Mouse (Mus musculus) cerebellum, adult 9-11 months (tissue): Measurements from ENCODE around the gene Rasa2.
"Not testable (repeated sequence)": the region's sequence is repeated elsewhere in the genome, so short reads cannot be mapped to it uniquely, and the experiment has no call there.

Experiments
- DNase-seq: peaks from one replicate; pipeline ENCODE4 v3.0.0; 2022

Rasa2 gene

DNA sequence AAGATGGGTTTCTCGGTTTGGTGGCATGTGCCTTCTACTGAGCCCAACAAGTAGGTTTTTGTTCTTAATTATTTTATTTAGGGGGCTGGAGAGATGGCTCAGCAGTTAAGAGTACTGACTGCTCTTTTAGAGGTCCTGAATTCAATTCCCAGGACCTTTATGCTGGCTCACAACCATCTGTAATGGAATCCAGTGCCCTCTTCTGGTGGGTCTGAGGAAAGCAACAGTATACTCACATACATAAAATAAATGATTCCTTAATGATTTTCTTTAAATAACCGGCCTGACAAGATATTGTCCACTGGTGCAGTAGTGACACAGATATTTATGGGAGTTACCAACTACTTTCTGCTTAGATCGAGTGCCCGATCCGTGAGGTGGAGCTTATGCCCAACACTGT lies 108.3 kb downstream of the Rasa2 start:
- no peak for DNase-seq

DNA sequence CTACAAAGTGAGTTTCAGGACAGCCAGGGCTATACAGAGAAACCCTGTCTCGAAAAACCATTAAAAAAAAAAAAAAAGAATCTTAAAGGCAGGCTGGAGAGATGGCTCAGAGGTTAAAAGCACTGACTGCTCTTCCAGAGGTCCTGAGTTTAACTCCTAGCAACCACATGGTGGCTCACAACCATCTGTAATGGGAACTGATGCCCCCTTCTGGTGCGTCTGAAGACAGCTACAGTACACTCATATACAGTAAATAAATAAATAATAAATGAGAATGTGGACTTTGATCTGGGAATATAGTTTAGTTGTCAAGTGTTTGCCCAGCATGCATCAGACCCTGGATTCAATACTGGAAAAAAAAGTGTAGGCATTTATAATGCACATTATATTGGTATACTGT lies 109.8 kb downstream of the Rasa2 start:
- DNase-seq, result not testable (repeated sequence)

DNA sequence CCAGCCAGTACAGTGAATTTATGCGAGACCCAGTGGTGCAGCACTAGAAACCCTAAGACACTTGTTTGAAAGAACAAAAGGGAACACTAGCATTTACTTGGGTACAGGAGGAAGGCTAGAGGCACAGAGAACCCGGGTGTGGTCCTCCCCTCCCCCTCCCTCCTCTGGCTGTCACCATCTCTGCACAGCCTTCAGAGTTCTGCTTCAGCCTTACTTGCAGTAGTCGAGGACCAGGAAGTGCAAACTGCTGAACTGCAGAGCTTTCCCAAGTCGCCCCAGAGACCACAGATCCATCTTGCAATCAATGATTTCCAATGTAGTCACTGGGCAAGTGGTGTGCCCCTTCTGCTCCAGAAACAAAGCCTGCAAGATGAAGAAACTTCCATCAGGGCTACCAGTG lies 114.0 kb downstream of the Rasa2 start:
- DNase-seq, result no peak

DNA sequence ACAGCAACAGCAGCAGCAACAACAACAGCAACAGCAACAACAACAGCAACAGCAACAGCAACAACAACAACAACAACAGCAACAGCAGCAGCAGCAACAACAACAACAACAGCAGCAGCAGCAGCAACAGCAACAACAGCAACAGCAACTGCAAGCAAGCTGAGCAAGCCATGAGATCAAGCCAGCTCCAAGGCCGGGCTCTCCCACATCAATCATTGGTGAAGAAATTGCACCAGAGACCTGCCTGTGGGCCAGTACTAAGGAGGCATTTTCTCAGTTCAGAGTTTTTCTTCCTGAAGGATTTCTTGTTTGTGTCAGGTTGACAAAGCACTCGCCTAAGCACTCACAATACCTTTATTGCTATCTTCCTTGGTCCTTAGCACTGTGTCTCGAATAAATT lies 114.6 kb downstream of the Rasa2 start:
- no peak for DNase-seq

DNA sequence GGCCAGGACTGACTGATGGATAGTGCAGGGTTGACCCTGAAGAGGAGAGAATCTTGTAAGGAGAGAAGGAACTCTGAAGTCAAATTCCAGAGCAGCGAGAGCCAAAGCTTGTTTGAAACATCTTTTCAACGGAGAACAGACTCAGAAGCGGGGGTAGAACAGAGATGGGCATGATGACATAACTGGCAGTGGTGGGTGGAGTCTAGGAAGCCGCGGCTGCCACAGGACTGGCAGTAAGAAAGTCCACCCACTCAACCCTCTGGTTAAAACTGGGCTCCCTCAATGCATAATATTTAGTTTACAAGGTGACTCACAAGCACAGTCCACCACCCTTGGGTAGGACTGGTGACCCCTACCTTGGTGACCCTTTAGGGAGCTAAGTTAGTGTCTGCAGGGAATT lies 115.7 kb downstream of the Rasa2 start:
- DNase-seq, result no peak

DNA sequence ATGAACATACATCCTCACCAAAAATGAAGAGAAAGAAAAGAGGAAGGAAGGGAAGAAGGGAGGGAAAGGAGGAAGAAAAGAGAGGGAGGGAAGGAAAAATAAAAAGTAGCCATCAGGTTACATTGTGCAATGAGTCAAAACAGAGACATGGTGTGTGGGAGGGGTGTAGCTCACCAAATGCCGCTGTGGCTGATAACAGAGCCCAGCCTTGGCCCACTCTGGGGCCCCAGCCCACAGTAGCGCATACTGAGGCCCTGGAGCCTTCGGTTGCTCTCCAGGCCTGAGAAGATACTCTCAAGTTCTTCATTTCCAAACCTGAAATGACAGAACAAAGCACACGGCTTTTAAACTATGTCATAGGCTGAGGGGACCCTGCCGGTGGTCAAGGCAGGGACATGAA lies 117.1 kb downstream of the Rasa2 start:
- no peak for DNase-seq

DNA sequence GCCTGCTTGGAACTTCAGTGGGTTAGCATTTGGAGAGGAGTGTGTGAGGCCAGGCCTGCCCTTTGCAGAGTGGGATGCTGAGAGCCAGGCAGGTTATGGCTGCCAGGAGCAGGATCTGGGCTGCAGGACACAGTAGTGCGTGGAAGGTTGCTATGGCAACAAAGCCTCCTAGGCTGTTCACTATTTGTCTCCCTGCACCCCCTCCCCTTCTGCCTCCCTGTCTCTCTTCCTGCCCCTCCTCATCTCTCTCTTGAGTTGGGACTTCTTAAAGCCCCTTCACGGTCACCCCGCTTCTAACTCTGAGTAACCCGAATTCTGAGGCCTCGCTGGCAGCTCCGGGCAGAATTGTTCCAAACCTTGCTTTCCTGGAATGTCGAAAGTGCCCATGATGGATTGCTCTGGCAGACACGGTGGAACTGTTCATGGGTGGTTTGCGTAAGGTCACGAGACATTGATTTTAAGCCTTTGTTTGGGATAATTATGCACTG lies 125.4 kb downstream of the Rasa2 start:
- DNase-seq, result no peak

DNA sequence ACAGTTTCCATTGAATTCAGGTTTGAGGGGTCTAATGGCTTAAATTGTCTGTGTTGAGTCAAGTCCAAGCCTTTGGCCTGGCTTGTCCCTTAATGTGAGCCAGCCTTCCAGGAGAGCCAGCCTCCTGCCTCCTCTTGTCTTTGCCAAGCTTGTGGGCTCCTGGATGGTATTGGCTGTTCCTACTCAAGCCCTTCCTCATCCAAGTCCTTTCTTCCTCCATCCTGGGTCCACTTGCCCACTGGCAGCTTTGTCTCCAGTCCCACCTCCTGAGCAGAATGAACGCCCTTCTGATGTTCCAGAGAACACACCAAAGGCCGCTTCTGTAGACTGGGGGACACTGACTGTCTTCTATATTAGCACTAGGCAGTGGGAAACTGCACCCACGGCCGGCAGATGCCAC lies 126.3 kb downstream of the Rasa2 start:
- DNase-seq, result no peak

DNA sequence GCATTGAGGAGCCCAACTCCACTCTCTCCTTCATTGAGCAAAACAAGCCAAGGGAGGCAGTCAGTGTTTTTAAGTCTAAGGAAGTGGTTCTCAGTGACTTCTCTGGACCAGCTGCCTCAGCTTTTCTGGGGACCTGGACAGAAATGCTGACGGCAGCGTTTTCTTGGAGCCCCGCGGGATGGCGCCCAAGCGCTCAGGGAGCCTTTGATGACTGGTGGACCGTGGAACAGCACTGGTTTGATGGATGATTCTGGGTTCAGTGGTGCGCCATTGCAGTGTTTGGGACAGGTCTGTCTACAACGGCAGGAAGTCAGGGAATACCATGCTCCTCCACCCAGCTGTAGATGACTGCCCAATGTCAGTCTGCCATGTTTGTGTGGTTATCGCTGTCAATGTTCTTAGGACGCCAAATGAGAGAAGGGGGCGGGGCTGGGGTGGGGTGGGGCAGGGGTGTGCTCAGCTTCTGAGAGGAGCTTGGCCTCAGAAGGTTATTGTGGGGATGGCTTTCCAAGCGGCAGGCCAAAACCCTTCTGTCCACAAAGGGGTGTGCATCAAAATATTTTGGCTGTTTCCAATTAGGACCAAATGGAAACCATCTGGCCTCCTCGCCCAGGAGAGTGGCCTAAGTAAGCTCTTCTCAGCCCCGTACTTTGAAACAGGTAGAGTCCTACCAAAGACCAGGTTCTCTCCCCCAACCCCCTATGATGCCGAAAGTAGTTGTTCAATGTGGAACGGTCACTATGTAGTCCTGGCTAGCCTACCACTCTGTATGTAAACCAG lies 127.1 kb downstream of the Rasa2 start:
- no peak for DNase-seq

DNA sequence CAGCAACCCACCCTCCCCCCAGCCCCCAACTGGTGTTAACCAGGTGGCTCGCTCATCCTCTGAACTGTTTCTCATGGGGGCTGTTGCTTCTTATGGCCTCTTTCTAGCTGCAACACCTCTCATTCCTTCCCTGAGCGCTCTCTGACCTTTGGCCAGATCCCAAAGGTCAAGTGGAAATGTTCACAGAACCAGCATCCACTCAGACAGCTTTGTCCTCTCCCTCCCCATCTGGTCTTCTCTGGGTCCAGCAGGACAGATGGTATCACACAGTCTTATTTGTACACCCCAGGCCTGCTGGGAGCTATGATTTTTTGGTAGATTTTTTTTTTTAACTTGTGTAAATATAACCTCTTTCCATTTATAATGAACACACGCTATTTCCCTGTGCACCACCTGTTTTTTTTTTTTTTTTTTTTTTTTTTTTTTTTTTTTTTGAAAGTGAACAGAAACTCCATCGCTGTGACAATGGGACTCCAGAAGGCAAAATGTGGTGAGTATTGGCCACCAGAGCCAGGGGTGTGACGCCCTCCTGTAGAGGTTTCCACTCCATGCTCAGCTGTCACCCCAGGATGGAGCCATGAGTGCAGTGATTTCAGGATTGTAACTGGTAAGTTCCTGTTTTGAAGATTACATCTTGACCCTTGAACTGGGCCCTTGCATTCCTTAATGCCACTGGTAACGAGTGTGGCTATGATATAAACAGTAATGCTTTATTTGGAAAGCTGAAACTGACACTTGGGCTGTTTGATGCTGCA lies 128.4 kb downstream of the Rasa2 start:
- DNase-seq, result peak; percentile 58

DNA sequence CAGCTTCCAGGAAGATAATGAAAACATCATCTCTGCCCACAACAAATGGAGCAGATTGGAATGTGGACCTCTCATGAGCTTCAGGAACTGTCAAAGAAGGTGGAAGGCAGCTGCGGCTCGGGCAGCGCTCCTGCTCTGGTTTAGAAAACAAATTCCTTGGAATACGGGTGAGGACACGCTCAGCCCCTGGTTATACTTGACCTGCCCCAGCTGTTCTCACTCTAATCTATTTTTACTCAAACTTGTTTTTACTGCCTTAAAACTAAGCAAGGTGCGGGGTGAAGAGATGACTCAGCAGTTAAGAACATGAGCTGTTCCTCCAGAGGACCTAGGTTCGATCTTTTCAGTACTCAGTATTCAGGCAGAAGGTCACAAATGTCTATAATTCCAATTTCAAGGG lies 130.2 kb downstream of the Rasa2 start:
- DNase-seq, result no peak

DNA sequence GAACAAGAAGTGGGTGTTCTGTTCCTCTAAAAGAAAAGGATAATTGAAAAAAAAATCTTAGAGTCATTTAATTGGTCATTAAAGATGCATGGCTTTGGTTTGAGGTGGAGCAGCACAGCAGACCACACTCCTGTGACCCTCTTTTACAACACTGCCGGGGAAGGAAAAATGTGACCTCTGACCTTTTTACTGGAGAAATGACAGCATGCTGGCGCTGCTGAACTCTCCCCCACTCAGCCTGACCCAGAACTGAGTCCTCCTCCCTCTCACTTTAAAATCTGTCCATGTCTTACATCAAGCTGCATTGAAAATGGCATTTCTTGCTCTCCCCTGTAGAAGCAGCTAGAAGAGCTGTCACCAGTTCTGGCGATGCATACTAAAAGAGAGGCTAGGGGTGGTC lies 138.2 kb downstream of the Rasa2 start:
- DNase-seq, result no peak

DNA sequence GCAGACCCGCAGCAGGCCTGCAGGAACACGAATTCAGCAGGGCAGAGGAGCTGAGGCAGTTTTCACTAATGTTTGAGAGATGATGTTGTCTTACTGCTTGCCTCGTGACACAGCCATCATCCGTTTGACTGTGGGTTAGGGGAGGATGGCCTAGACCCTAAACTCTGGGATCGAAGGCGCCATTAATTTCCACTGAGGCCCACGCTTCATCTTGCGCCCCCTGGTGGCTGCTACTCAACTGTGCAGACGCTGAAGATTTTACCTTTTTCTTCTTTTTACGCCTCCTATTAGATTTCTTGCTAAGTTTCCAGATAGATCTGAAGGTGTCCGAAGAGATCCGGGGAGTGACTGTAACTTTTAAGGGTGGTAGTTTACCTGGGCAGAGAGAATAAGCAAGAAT lies 139.6 kb downstream of the Rasa2 start:
- DNase-seq, result no peak
